Mouse (Mus musculus) layer of hippocampus, adult 9-11 months (tissue): Measurements from ENCODE around the gene Tram2.

ENCODE experiments used
- DNase-seq: peaks from one replicate; pipeline ENCODE4 v3.0.0; 2022

The Tram2 gene

GRCm38 (mm10) chr1:21067536-21068221, 11.3 kb downstream of the Tram2 start:
- no peak for DNase-seq

- no peak for DNase-seq
Measured at GRCm38 (mm10) chr1:21064153-21064552, 14.9 kb downstream of the Tram2 start.

- DNase-seq = no peak
Measured at GRCm38 (mm10) chr1:21059385-21060109, 19.5 kb downstream of the Tram2 start.

- peak; percentile 7 for DNase-seq
Measured at GRCm38 (mm10) chr1:21053009-21053408, 26.0 kb downstream of the Tram2 start.

GRCm38 (mm10) chr1:21052608-21053007, 26.4 kb downstream of the Tram2 start:
- peak; percentile 13 for DNase-seq

GRCm38 (mm10) chr1:21052132-21052545, 26.9 kb downstream of the Tram2 start:
- no peak for DNase-seq

GRCm38 (mm10) chr1:21049005-21049404, 30.0 kb downstream of the Tram2 start:
- DNase-seq = no peak

GRCm38 (mm10) chr1:21048402-21048801, 30.6 kb downstream of the Tram2 start:
- DNase-seq = no peak

- no peak for DNase-seq
Measured at GRCm38 (mm10) chr1:21042461-21042860, 36.6 kb downstream of the Tram2 start.

GRCm38 (mm10) chr1:21040610-21041326, 38.3 kb downstream of the Tram2 start:
- no peak for DNase-seq

GRCm38 (mm10) chr1:21040173-21040572, 38.9 kb downstream of the Tram2 start:
- DNase-seq = no peak

GRCm38 (mm10) chr1:21039564-21039963, 39.5 kb downstream of the Tram2 start:
- no peak for DNase-seq

- DNase-seq = no peak
Measured at GRCm38 (mm10) chr1:21037881-21038601, 41.0 kb downstream of the Tram2 start.

- peak; percentile 6 for DNase-seq
Measured at GRCm38 (mm10) chr1:21035878-21036277, 43.2 kb downstream of the Tram2 start.

GRCm38 (mm10) chr1:21033792-21034119, 45.3 kb downstream of the Tram2 start:
- no peak for DNase-seq

GRCm38 (mm10) chr1:21033065-21033791, 45.8 kb downstream of the Tram2 start:
- DNase-seq = no peak

GRCm38 (mm10) chr1:21031650-21032049, 47.4 kb downstream of the Tram2 start:
- no peak for DNase-seq

GRCm38 (mm10) chr1:21029000-21029399, 50.0 kb downstream of the Tram2 start:
- DNase-seq = no peak

- no peak for DNase-seq
Measured at GRCm38 (mm10) chr1:21026534-21026933, 52.5 kb downstream of the Tram2 start.

GRCm38 (mm10) chr1:21025203-21025602, 53.8 kb downstream of the Tram2 start:
- no peak for DNase-seq

GRCm38 (mm10) chr1:21023101-21023500, 55.9 kb downstream of the Tram2 start:
- no peak for DNase-seq

GRCm38 (mm10) chr1:21014463-21014862, 64.6 kb downstream of the Tram2 start:
- DNase-seq = peak; percentile 40
